Mouse (Mus musculus): ENCODE results near the gene Ttc7.

GRCm38 (mm10) chr17:87349575-87349974 lies 66.9 kb downstream of the Ttc7 start:
- TF ChIP-seq CTCF (IDR thresholded peaks at IDR 0.05; ENCODE audit: extremely low read depth, insufficient read depth, insufficient read length, insufficient replicate concordance), result no peak
- TF ChIP-seq POLR2A (IDR thresholded peaks at IDR 0.05; ENCODE audit: low read depth, low read length), result no peak
